In genomic region chr4:129297724-129298123, GRCm38 (mm10) we compare ENCODE assay signal across 15 mouse cellular contexts. TPM values are rescaled to one million over a fixed set of nuclear protein-coding genes. Genes with fewer than 3 reads are reported as not detected.
DNase-seq lines count a peak whose midpoint lies in the region; ATAC-seq and TF ChIP-seq lines count a peak whose summit lies in the region.
"Had no signal": no experiment of that assay in that cellular context is flagged by ENCODE, and none has a peak within 500 bp of the region (broad histone marks: within the 10 kb centered on the region; RNA-seq: fewer than 3 reads in every experiment).

No protein-coding gene starts in this region.

- peak overlapping the region; percentile 13; the same call in 1 of the 2 replicates for H3K4me2 ChIP-seq in intestine, embryonic 14.5 days (ENCODE audit: low read length)
- no peak overlapping the region for H3K4me2 ChIP-seq in intestine, postnatal 0 days (replicated peaks; ENCODE audit: low read depth)
- no peak overlapping the region for H3K4me2 ChIP-seq in limb, embryonic 14.5 days (replicated peaks; ENCODE audit: low read depth, low read length, severe bottlenecking)
- H3K4me2 ChIP-seq: heart, embryonic 12.5 days had no signal

- no peak for DNase-seq in intestine, embryonic 14.5 days (ENCODE audit: low spot score)
- DNase-seq in 416B (ENCODE audit: low read depth), result peak; percentile 45
- DNase-seq in NIH3T3 (ENCODE audit: low read depth), result peak; percentile 58
- DNase-seq in limb, embryonic 14.5 days (ENCODE audit: low spot score), result peak; percentile 26
- DNase-seq in cerebellum, postnatal 14 days, result no peak
- DNase-seq in layer of hippocampus, postnatal 10 days (ENCODE audit: low spot score in 2 of 2), result no peak
- DNase-seq in forebrain, embryonic 10.5 days (ENCODE audit: extremely low spot score, low spot score), result no peak
- DNase-seq: gastrocnemius, postnatal 10 days; kidney, postnatal 25 days had no signal

- peak; percentile 58; the same call in 1 of the 2 replicates for ATAC-seq in intestine, embryonic 14.5 days (replicated peaks; ENCODE audit: low FRiP score, low TSS enrichment, low read depth)
- no peak for ATAC-seq in intestine, postnatal 0 days
- ATAC-seq in limb, embryonic 14.5 days (ENCODE audit: low FRiP score, low read depth), result no peak
- ATAC-seq: hindbrain, postnatal 0 days had no signal

- H3K4me1 ChIP-seq in intestine, embryonic 14.5 days (replicated peaks; ENCODE audit: control insufficient read depth, insufficient read depth, low read length), result peaks cover 4% of the 10 kb centered on the region
- H3K4me1 ChIP-seq in intestine, postnatal 0 days (replicated peaks; ENCODE audit: control insufficient read depth, insufficient read depth, low read length), result no peaks in the 10 kb centered on the region
- H3K4me1 ChIP-seq in limb, embryonic 14.5 days (ENCODE audit: control insufficient read depth, insufficient read depth, low read length), result peaks cover 11% of the 10 kb centered on the region
- peaks cover 29% of the 10 kb centered on the region for H3K4me1 ChIP-seq in forebrain, embryonic 10.5 days

- H3K4me3 ChIP-seq in intestine, embryonic 14.5 days (ENCODE audit: low read depth, low read length), result no peak overlapping the region
- H3K4me3 ChIP-seq in intestine, postnatal 0 days (ENCODE audit: low read depth, low read length), result no peak overlapping the region
- H3K4me3 ChIP-seq in limb, embryonic 14.5 days (replicated peaks; ENCODE audit: low read length), result no peak overlapping the region
- no peak overlapping the region for H3K4me3 ChIP-seq in forebrain, embryonic 10.5 days
- H3K4me3 ChIP-seq: erythroblast, embryonic 14.5 days; heart, embryonic 12.5 days had no signal

- H3K9me3 ChIP-seq in intestine, embryonic 14.5 days (ENCODE audit: control insufficient read depth, low read length), result peaks cover 3% of the 10 kb centered on the region; the same call in 1 of the 2 replicates
- no peaks in the 10 kb centered on the region for H3K9me3 ChIP-seq in intestine, postnatal 0 days (ENCODE audit: control insufficient read depth)
- peaks cover 13% of the 10 kb centered on the region; the same call in 1 of the 2 replicates for H3K9me3 ChIP-seq in limb, embryonic 14.5 days (ENCODE audit: control insufficient read depth, low read length)
- peaks cover 11% of the 10 kb centered on the region for H3K9me3 ChIP-seq in forebrain, embryonic 10.5 days

- TF ChIP-seq CTCF in intestine, postnatal 0 days (IDR thresholded peaks at IDR 0.05; ENCODE audit: low read depth), result no peak

- no peak for TF ChIP-seq POLR2A in limb, embryonic 14.5 days (IDR thresholded peaks at IDR 0.05; ENCODE audit: borderline replicate concordance, extremely low read depth, insufficient read depth, insufficient read length)

- H3K27ac ChIP-seq in intestine, embryonic 14.5 days (ENCODE audit: low read depth), result peak overlapping the region; percentile 70; the same call in 1 of the 2 replicates
- no peak overlapping the region for H3K27ac ChIP-seq in intestine, postnatal 0 days (ENCODE audit: low read depth, low read length)
- no peak overlapping the region for H3K27ac ChIP-seq in limb, embryonic 14.5 days (replicated peaks; ENCODE audit: low read depth, low read length)
- no peak overlapping the region for H3K27ac ChIP-seq in forebrain, embryonic 10.5 days
- H3K27ac ChIP-seq: hindbrain, postnatal 0 days; macrophage had no signal

- WGBS in intestine, embryonic 14.5 days, result 50% methylated on average over 4 of the region's 4 CpGs
- WGBS in intestine, postnatal 0 days, result 61% methylated on average over 4 of the region's 4 CpGs
- 75% methylated on average over 4 of the region's 4 CpGs for WGBS in limb, embryonic 14.5 days
- 92% methylated on average over 4 of the region's 4 CpGs for WGBS in forebrain, embryonic 10.5 days

- no peak overlapping the region for H3K9ac ChIP-seq in intestine, embryonic 14.5 days (ENCODE audit: low read length)
- H3K9ac ChIP-seq in intestine, postnatal 0 days (ENCODE audit: low read depth, low read length), result no peak overlapping the region
- H3K9ac ChIP-seq in limb, embryonic 14.5 days (ENCODE audit: low read depth, low read length, severe bottlenecking), result no peak overlapping the region
- H3K9ac ChIP-seq: heart, embryonic 12.5 days had no signal

- no peaks in the 10 kb centered on the region for H3K36me3 ChIP-seq in intestine, embryonic 14.5 days (ENCODE audit: control insufficient read depth, insufficient read depth, low read length)
- no peaks in the 10 kb centered on the region for H3K36me3 ChIP-seq in intestine, postnatal 0 days (ENCODE audit: control insufficient read depth, insufficient read depth)
- no peaks in the 10 kb centered on the region; the same call in 1 of the 2 replicates for H3K36me3 ChIP-seq in limb, embryonic 14.5 days (ENCODE audit: control insufficient read depth, insufficient read depth, low read length)
- H3K36me3 ChIP-seq in forebrain, embryonic 10.5 days (replicated peaks), result no peaks in the 10 kb centered on the region; the same call in 1 of the 2 replicates
- H3K36me3 ChIP-seq: heart, embryonic 12.5 days had no signal

- H3K27me3 ChIP-seq in intestine, embryonic 14.5 days (replicated peaks; ENCODE audit: control insufficient read depth, insufficient read depth, low read length), result no peaks in the 10 kb centered on the region
- no peaks in the 10 kb centered on the region for H3K27me3 ChIP-seq in intestine, postnatal 0 days (replicated peaks; ENCODE audit: control insufficient read depth, insufficient read depth, low read length)
- H3K27me3 ChIP-seq in limb, embryonic 14.5 days (ENCODE audit: control insufficient read depth, insufficient read depth, low read length), result no peaks in the 10 kb centered on the region
- H3K27me3 ChIP-seq in forebrain, embryonic 10.5 days (ENCODE audit: poor library complexity, severe bottlenecking), result peaks cover 16% of the 10 kb centered on the region
- H3K27me3 ChIP-seq: heart, embryonic 12.5 days had no signal

RNA-seq across cellular contexts. Expression of gene Sync, which starts 10.3 kb away (rescaled TPM):
- 1.3 and 2.1 TPM in 2 replicates for polyA plus RNA-seq in intestine, embryonic 14.5 days (2014; fragmentation: Nextera tagmentation; extraction: Ambion mirVana)
- polyA plus RNA-seq in intestine, postnatal 0 days (2015; fragmentation: Nextera tagmentation; extraction: Ambion mirVana), result 1.3 and 1.6 TPM in 2 replicates
- polyA plus RNA-seq in limb, embryonic 14.5 days (2012; rRNA removed), result 3.9 and 5.3 TPM in 2 replicates
- polyA plus RNA-seq in limb, embryonic 14.5 days (2014; fragmentation: Nextera tagmentation; extraction: Ambion mirVana), result 4.6 and 6.1 TPM in 2 replicates
- total RNA-seq in layer of hippocampus, postnatal 10 days (2021), result 1 to 10 TPM; 1.6 to 1.7 TPM
- polyA plus RNA-seq in forebrain, embryonic 10.5 days (2016; fragmentation: Nextera tagmentation; extraction: Ambion mirVana), result 0.41 and 0.50 TPM in 2 replicates
- polyA plus RNA-seq: erythroblast, embryonic 14.5 days had no signal

RNA-seq across cellular contexts. Expression of gene C77080, which starts 36.5 kb away (rescaled TPM):
- polyA plus RNA-seq in intestine, embryonic 14.5 days (2014; fragmentation: Nextera tagmentation; extraction: Ambion mirVana), result 7.2 and 7.4 TPM in 2 replicates
- 14.3 and 15.1 TPM in 2 replicates for polyA plus RNA-seq in intestine, postnatal 0 days (2015; fragmentation: Nextera tagmentation; extraction: Ambion mirVana)
- 17.1 and 22.5 TPM in 2 replicates for polyA plus RNA-seq in limb, embryonic 14.5 days (2012; rRNA removed)
- 7.6 and 9.2 TPM in 2 replicates for polyA plus RNA-seq in limb, embryonic 14.5 days (2014; fragmentation: Nextera tagmentation; extraction: Ambion mirVana)
- total RNA-seq in layer of hippocampus, postnatal 10 days (2021), result 10 to 100 TPM; 11.4 to 12.1 TPM
- 3.3 and 3.9 TPM in 2 replicates for polyA plus RNA-seq in forebrain, embryonic 10.5 days (2016; fragmentation: Nextera tagmentation; extraction: Ambion mirVana)
- total RNA-seq: neutrophil, adult 5-6 weeks had no signal

RNA-seq across cellular contexts. Expression of gene Rbbp4, which starts 37.4 kb away (rescaled TPM):
- polyA plus RNA-seq in intestine, embryonic 14.5 days (2014; fragmentation: Nextera tagmentation; extraction: Ambion mirVana), result 333 and 352 TPM in 2 replicates
- 159 and 175 TPM in 2 replicates for polyA plus RNA-seq in intestine, postnatal 0 days (2015; fragmentation: Nextera tagmentation; extraction: Ambion mirVana)
- polyA plus RNA-seq in limb, embryonic 14.5 days (2012; rRNA removed), result 112 and 128 TPM in 2 replicates
- 331 and 346 TPM in 2 replicates for polyA plus RNA-seq in limb, embryonic 14.5 days (2014; fragmentation: Nextera tagmentation; extraction: Ambion mirVana)
- 100 to 1,000 TPM; 124 to 139 TPM for total RNA-seq in layer of hippocampus, postnatal 10 days (2021)
- polyA plus RNA-seq in forebrain, embryonic 10.5 days (2016; fragmentation: Nextera tagmentation; extraction: Ambion mirVana), result 546 and 553 TPM in 2 replicates

RNA-seq across cellular contexts. Expression of gene Zbtb8os, which starts 37.8 kb away (rescaled TPM):
- polyA plus RNA-seq in intestine, embryonic 14.5 days (2014; fragmentation: Nextera tagmentation; extraction: Ambion mirVana), result 46.9 and 51.3 TPM in 2 replicates
- polyA plus RNA-seq in intestine, postnatal 0 days (2015; fragmentation: Nextera tagmentation; extraction: Ambion mirVana), result 92.9 and 94.5 TPM in 2 replicates
- 26.4 and 36.6 TPM in 2 replicates for polyA plus RNA-seq in limb, embryonic 14.5 days (2012; rRNA removed)
- polyA plus RNA-seq in limb, embryonic 14.5 days (2014; fragmentation: Nextera tagmentation; extraction: Ambion mirVana), result 44.4 TPM in 2 replicates
- 10 to 100 TPM; 26.9 to 30.2 TPM for total RNA-seq in layer of hippocampus, postnatal 10 days (2021)
- polyA plus RNA-seq in forebrain, embryonic 10.5 days (2016; fragmentation: Nextera tagmentation; extraction: Ambion mirVana), result 46.5 and 55.4 TPM in 2 replicates

Comparison
In these comparisons a context has a peak if more than half of its experiments do, and no peak if none do; other contexts are left out.
1. DNase-seq: peak in 416B (single experiment), NIH3T3 (single experiment) and limb, embryonic 14.5 days (single experiment); none in intestine, embryonic 14.5 days (single experiment), cerebellum, postnatal 14 days (0 of 2), layer of hippocampus, postnatal 10 days (0 of 2) and forebrain, embryonic 10.5 days (single experiment).